Mouse (Mus musculus) hindbrain, embryonic 10.5 days (tissue): Measurements from ENCODE around the gene Itpkc. TPM values are rescaled to one million over a fixed set of nuclear protein-coding genes. Genes with fewer than 3 reads are reported as not detected.
A peak's percentile ranks its signal among the peaks of the same experiment; 100 is the strongest.

Experiments
- DNase-seq: peaks from one replicate; pipeline ENCODE4 v3.0.0-alpha.2; 2017; ENCODE audit warnings: low spot score
- H3K27ac ChIP-seq: fragments of 300-500 bp; sonication (generic); 2 replicates; pipeline ENCODE4 v1.5.1; 2016; ENCODE audit warnings: mild to moderate bottlenecking, moderate library complexity
- H3K27me3 ChIP-seq: fragments of 300-500 bp; sonication (generic); 2 replicates; pipeline ENCODE4 v1.6.1; 2016; ENCODE audit warnings: mild to moderate bottlenecking; ENCODE audit not compliant: poor library complexity, insufficient read depth, severe bottlenecking
- H3K36me3 ChIP-seq: fragments of 300-500 bp; sonication (generic); 2 replicates; pipeline ENCODE4 v1.6.1; 2016; ENCODE audit warnings: mild to moderate bottlenecking, moderate library complexity
- H3K4me1 ChIP-seq: fragments of 300-500 bp; sonication (generic); replicated peaks from 2 replicates; pipeline ENCODE4 v1.6.1; 2016; ENCODE audit warnings: mild to moderate bottlenecking
- H3K4me3 ChIP-seq: fragments of 300-500 bp; sonication (generic); 2 replicates; pipeline ENCODE4 v1.5.1; 2016; ENCODE audit warnings: mild to moderate bottlenecking, moderate library complexity
- H3K9me3 ChIP-seq: fragments of 300-500 bp; sonication (generic); 2 replicates; pipeline ENCODE4 v1.6.1; 2016; ENCODE audit warnings: mild to moderate bottlenecking, moderate library complexity
- WGBS: fragments of 180-500 bp; shearing (Covaris S2); methylation state at CpG from one replicate; pipeline ENCODE4 v1.1.7; 2016; 5-methylcytosine and 5-hydroxymethylcytosine counted together
- polyA plus RNA-seq: library from polyadenylated mRNA; unstranded; fragments of >200 nt; fragmentation: Nextera tagmentation; extraction: Ambion mirVana; gene quantifications from 2 replicates; pipeline ENCODE4 v1.2.1, GENCODE M21; 2016

Itpkc gene
- 5.6 and 6.8 TPM in 2 replicates for polyA plus RNA-seq

DNA sequence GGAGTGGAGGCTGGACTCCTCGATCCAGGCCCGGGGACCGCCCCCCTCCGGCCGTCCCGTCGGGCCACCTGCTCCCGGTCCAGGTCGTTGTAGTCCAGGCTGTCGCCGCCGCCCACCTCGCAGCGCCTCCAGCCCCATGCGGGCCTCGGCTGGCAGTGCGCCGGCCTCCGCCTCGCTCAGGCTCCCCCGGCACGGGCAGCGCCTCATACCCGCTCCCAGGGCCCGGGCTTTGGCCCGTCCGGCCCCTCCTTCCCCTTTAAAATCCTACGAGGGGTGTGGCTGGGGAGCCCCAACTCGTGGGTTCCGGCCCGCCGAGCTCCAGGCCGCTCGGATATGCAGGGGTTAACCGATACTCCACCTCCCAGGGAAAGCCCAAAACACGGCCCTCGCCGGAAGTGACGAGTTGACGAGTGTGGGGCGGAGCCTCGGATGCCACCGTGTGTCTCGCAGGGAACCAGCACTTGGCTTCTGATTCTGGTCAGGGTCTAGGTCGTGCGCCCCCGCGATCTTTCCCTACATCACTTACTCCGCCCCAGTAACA is at the start of gene Itpkc:
Gene Itpkc, minus strand, starts transcription at position 381 of the 541 bp plus-strand sequence.
- Histone ChIP-seq H3K4me1 (peaks cover 66% of the 10 kb centered on the region), H3K9me3 (no peaks in the 10 kb centered on the region), H3K27ac (peak within 1 kb of the TSS; percentile 95), H3K36me3 (peaks cover 6% of the 10 kb centered on the region; the same call in 1 of the 2 replicates), H3K27me3 (no peaks in the 10 kb centered on the region), H3K4me3 (peak within 1 kb of the TSS; percentile 93)
- WGBS: under 1% methylated on average over 49 of the region's 49 CpGs
- DNase-seq: peak; percentile 97

- Histone ChIP-seq H3K9me3 (no peaks in the 10 kb centered on the region), H3K27ac (no peak overlapping the region), H3K27me3 (no peaks in the 10 kb centered on the region), H3K36me3 (peaks cover 94% of the 10 kb centered on the region), H3K4me3 (no peak overlapping the region), H3K4me1 (0 out of 2 replicates have a peak, but pooled peaks cover 3% of the 10 kb centered on the region)
- WGBS: 95% methylated on average over 3 of the region's 3 CpGs
- no peak for DNase-seq
These were observed 48.7 kb upstream of the Itpkc start for GRCm38 (mm10) chr7:27277191-27277590.

DNA sequence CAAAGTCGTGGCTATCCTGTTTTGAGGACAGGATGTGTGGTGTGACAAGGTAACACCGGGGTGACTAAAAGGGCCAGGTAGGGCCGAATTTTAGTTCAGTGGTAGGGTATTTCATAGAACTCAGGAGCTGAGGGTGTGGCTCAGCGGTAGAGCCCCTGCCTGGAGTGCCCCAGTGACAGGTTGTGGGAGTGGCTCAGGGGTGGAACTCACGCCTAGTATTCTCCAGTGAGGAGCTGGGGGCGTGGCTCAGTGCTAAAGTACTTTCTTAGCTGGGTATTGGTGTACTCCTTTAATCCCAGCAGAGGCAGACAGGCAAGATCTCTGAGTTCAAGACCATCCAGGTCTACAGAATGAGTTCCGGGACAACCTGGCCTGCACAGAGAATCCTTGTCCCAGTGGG is 47.6 kb upstream of the Itpkc start:
- no peak for DNase-seq
- no peaks in the 10 kb centered on the region for H3K27me3 ChIP-seq
- H3K4me1 ChIP-seq: 0 out of 2 replicates have a peak, but pooled peaks cover 3% of the 10 kb centered on the region
- H3K27ac ChIP-seq: no peak overlapping the region
- peaks cover 94% of the 10 kb centered on the region for H3K36me3 ChIP-seq
- no peaks in the 10 kb centered on the region for H3K9me3 ChIP-seq
- 65% methylated on average over 7 of the region's 7 CpGs for WGBS
- no peak overlapping the region for H3K4me3 ChIP-seq

- H3K36me3 ChIP-seq: peaks cover 95% of the 10 kb centered on the region
- H3K27me3 ChIP-seq: no peaks in the 10 kb centered on the region
- no peaks in the 10 kb centered on the region for H3K9me3 ChIP-seq
- no peak overlapping the region for H3K4me3 ChIP-seq
- H3K4me1 ChIP-seq: 0 out of 2 replicates have a peak, but pooled peaks cover 3% of the 10 kb centered on the region
- H3K27ac ChIP-seq: no peak overlapping the region
- WGBS: 88% methylated on average over 4 of the region's 4 CpGs
- DNase-seq: no peak
These were observed 46.5 kb upstream of the Itpkc start for GRCm38 (mm10) chr7:27274916-27275315.

DNA sequence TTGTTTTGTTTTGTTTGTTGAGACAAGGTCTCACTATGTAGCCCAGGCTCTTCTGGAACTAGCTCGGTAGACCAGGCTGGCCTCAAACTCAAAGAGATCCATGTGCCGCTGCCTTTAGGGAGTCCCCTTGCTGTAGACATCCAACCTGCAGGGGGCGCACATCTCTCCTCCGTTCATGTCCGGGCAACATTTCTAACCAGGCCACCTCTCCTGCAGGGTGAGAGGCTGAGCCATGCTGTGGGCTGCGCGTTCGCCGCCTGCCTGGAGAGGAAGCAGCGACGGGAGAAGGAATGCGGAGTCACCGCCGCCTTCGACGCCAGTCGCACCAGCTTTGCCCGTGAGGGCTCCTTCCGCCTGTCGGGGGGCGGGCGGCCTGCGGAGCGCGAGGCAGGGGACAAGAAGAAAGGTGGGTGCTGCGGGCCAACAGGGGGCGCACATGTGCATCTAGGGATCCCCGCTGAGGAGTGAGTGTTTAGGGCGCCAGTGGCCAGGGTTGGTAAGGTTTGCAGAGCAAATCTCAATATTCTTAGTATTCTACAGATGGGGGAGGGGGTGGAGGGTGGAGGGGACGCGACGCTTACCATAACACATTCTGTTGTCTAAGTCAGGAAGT is 45.4 kb upstream of the Itpkc start:
- Histone ChIP-seq H3K4me1 (0 out of 2 replicates have a peak, but pooled peaks cover 3% of the 10 kb centered on the region), H3K27ac (peak overlapping the region; percentile 45; the same call in 1 of the 2 replicates), H3K36me3 (peaks cover 95% of the 10 kb centered on the region), H3K27me3 (no peaks in the 10 kb centered on the region), H3K4me3 (peak overlapping the region; percentile 29; the same call in 1 of the 2 replicates), H3K9me3 (no peaks in the 10 kb centered on the region)
- peak; percentile 57 for DNase-seq
- 60% methylated on average over 32 of the region's 32 CpGs for WGBS

- Histone ChIP-seq H3K27ac (no peak overlapping the region), H3K36me3 (peaks cover 95% of the 10 kb centered on the region), H3K4me3 (no peak overlapping the region), H3K27me3 (no peaks in the 10 kb centered on the region), H3K9me3 (no peaks in the 10 kb centered on the region), H3K4me1 (0 out of 2 replicates have a peak, but pooled peaks cover 3% of the 10 kb centered on the region)
- DNase-seq: no peak
- WGBS: 88% methylated on average over 8 of the region's 8 CpGs
These were observed 43.0 kb upstream of the Itpkc start for GRCm38 (mm10) chr7:27271423-27271822.

GRCm38 (mm10) chr7:27266515-27267128 is 38.2 kb upstream of the Itpkc start:
- H3K36me3 ChIP-seq: peaks cover 100% of the 10 kb centered on the region
- no peaks in the 10 kb centered on the region for H3K27me3 ChIP-seq
- no peak for DNase-seq
- no peak overlapping the region for H3K4me3 ChIP-seq
- no peaks in the 10 kb centered on the region for H3K9me3 ChIP-seq
- 75% methylated on average over 20 of the region's 20 CpGs for WGBS
- peaks cover 5% of the 10 kb centered on the region; the same call in 1 of the 2 replicates for H3K4me1 ChIP-seq
- H3K27ac ChIP-seq: no peak overlapping the region

- no peak for DNase-seq
- WGBS: 93% methylated on average over 12 of the region's 12 CpGs
- Histone ChIP-seq H3K9me3 (no peaks in the 10 kb centered on the region), H3K4me1 (peaks cover 23% of the 10 kb centered on the region), H3K27ac (no peak overlapping the region), H3K4me3 (no peak overlapping the region), H3K27me3 (no peaks in the 10 kb centered on the region), H3K36me3 (peaks cover 82% of the 10 kb centered on the region)
These were observed 36.3 kb upstream of the Itpkc start for GRCm38 (mm10) chr7:27264761-27265160.

DNA sequence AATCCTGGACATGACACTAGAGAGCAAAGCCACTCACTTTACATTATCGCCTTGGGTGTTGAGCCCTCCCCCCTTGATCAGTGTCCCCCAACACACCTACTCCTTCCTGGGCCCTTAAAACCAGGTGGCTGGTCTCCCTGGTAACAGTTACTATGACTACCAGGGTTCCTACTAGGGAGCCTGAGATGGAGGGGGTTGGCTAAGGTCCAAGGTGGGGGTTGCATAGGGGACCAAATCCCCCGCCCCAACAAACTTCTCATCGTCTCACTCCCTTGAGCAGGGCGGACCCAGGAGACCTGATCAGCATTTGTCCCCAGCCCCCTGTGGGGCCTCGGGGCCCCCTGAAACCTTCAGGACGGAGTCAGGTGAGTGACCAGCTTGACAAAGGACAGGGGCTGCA is 33.4 kb upstream of the Itpkc start:
- H3K27me3 ChIP-seq: 0 out of 2 replicates have a peak, but pooled peaks cover 3% of the 10 kb centered on the region
- no peak overlapping the region for H3K4me3 ChIP-seq
- H3K27ac ChIP-seq: no peak overlapping the region
- 82% methylated on average over 6 of the region's 6 CpGs for WGBS
- peaks cover 53% of the 10 kb centered on the region for H3K36me3 ChIP-seq
- H3K4me1 ChIP-seq: peaks cover 50% of the 10 kb centered on the region
- no peaks in the 10 kb centered on the region for H3K9me3 ChIP-seq
- no peak for DNase-seq

DNA sequence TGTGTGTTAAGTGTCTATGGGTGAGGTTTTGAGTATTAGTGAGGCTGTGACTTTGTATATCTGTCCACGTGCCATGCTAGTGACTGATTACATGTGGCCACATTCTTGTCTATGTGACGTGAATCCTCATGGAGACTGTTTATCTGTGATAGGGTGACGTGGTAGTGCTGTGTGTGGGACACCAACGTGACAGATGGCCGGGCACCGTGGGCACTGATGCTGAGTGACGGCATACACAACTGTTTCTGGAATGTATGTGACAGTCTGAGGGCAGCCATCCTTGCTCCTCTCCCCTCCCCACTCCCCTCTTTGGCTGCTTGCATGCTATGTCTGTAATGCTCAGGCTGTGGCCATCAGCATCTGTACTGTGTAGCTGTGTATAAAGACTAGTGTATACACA is 32.4 kb upstream of the Itpkc start:
- H3K27ac ChIP-seq: 0 out of 2 replicates have a peak overlapping the region, but pooled peaks have one; percentile 14
- 0 out of 2 replicates have a peak, but pooled peaks cover 3% of the 10 kb centered on the region for H3K27me3 ChIP-seq
- H3K36me3 ChIP-seq: peaks cover 43% of the 10 kb centered on the region
- H3K4me3 ChIP-seq: peak overlapping the region; percentile 83
- DNase-seq: no peak
- H3K9me3 ChIP-seq: no peaks in the 10 kb centered on the region
- 73% methylated on average over 7 of the region's 7 CpGs for WGBS
- peaks cover 60% of the 10 kb centered on the region for H3K4me1 ChIP-seq

- H3K4me1 ChIP-seq: peaks cover 60% of the 10 kb centered on the region
These were observed 31.3 kb upstream of the Itpkc start for GRCm38 (mm10) chr7:27259771-27260170.

DNA sequence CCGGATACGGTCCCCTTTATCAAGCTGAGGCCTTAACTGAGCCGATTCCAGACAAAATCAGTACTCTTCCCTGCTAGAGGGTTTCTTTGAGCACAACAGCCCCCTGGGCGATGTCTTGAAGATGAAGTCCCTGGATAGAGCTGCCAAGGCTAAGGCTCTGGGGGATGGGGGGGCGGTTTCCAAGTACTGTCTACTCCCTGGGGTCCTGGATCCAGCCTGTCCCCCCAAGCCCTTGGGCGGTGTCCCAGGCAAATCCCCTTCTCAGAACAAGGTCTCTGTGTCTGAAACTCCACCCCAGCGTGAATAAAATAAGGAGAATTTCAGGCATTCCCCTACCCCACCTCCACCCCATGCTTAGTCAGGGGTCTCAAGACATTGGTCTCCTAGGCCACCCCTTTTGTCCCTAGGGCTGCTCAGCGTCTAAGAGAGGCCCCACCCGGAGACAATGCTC is 30.8 kb upstream of the Itpkc start:
- H3K27ac ChIP-seq: peak overlapping the region; percentile 93
- H3K27me3 ChIP-seq: 0 out of 2 replicates have a peak, but pooled peaks cover 3% of the 10 kb centered on the region
- peak overlapping the region; percentile 83 for H3K4me3 ChIP-seq
- H3K36me3 ChIP-seq: peaks cover 37% of the 10 kb centered on the region
- WGBS: 2% methylated on average over 9 of the region's 9 CpGs
- peaks cover 60% of the 10 kb centered on the region for H3K4me1 ChIP-seq
- H3K9me3 ChIP-seq: no peaks in the 10 kb centered on the region
- peak; percentile 52 for DNase-seq

More at GRCm38 (mm10) chr7:27259771-27260170, 31.3 kb upstream of the Itpkc start:
- Histone ChIP-seq H3K9me3 (no peaks in the 10 kb centered on the region), H3K36me3 (peaks cover 37% of the 10 kb centered on the region), H3K27me3 (0 out of 2 replicates have a peak, but pooled peaks cover 3% of the 10 kb centered on the region), H3K4me3 (peak overlapping the region; percentile 83), H3K27ac (peak overlapping the region; percentile 93)
- WGBS: 51% methylated on average over 5 of the region's 5 CpGs
- no peak for DNase-seq
